Mouse (Mus musculus) kidney, postnatal 0 days (tissue): ENCODE results near the gene Fat3. TPM values are rescaled to one million over a fixed set of nuclear protein-coding genes. Genes with fewer than 3 reads are reported as not detected.

Experiments used
- ATAC-seq: fragments of 200-750 bp; cut with Nextera tagmentation; replicated peaks from 2 replicates; pipeline ENCODE4 v1.8.0; 2017; ENCODE audit warnings: low read depth, moderate number of reproducible peaks, moderate TSS enrichment, moderate library complexity; ENCODE audit not compliant: low FRiP score
- DNase-seq: peaks from one replicate; pipeline ENCODE4 v3.0.0-alpha.2; 2016; ENCODE audit warnings: low spot score
- H3K27ac ChIP-seq: fragments of 300-500 bp; sonication (generic); 2 replicates; pipeline ENCODE4 v1.5.1; 2014; ENCODE audit warnings: mild to moderate bottlenecking
- H3K27me3 ChIP-seq: fragments of 300-500 bp; sonication (generic); 2 replicates; pipeline ENCODE4 v1.6.1; 2014; ENCODE audit warnings: low read length, mixed read lengths; ENCODE audit not compliant: insufficient read depth
- H3K36me3 ChIP-seq: fragments of 300-500 bp; sonication (generic); 2 replicates; pipeline ENCODE4 v1.6.1; 2014; ENCODE audit warnings: low read length, mixed read lengths; ENCODE audit not compliant: insufficient read depth
- H3K4me1 ChIP-seq: fragments of 300-500 bp; sonication (generic); replicated peaks from 2 replicates; pipeline ENCODE4 v1.6.1; 2014; ENCODE audit warnings: antibody characterized with exemption, low read length, mixed read lengths; ENCODE audit not compliant: insufficient read depth
- H3K4me2 ChIP-seq: fragments of 300-500 bp; sonication (generic); 2 replicates; pipeline ENCODE4 v1.6.1; 2014; ENCODE audit warnings: mild to moderate bottlenecking, low read length, moderate library complexity, mixed read lengths
- H3K4me3 ChIP-seq: fragments of 300-500 bp; sonication (generic); replicated peaks from 2 replicates; pipeline ENCODE4 v1.5.1; 2014; ENCODE audit warnings: low read depth, low read length
- H3K9ac ChIP-seq: fragments of 300-500 bp; sonication (generic); 2 replicates; pipeline ENCODE4 v1.6.1; 2014; ENCODE audit warnings: low read depth, low read length
- H3K9me3 ChIP-seq: fragments of 300-500 bp; sonication (generic); replicated peaks from 2 replicates; pipeline ENCODE4 v1.6.1; 2016; ENCODE audit warnings: low read length, inconsistent platforms, mixed read lengths
- CTCF ChIP-seq: IDR thresholded peaks from 2 replicates; pipeline ENCODE4 v1.5.1; 2016; ENCODE audit warnings: antibody characterized with exemption, low read depth, mild to moderate bottlenecking, moderate library complexity
- WGBS: fragments of 180-500 bp; shearing (Covaris S2); extraction: QIAGEN DNeasy Blood & Tissue Kit; methylation state at CpG from one replicate; pipeline ENCODE4 v1.1.7; 2014; 5-methylcytosine and 5-hydroxymethylcytosine counted together
- polyA plus RNA-seq: library from polyadenylated mRNA; unstranded; fragments of >200 nt; fragmentation: Nextera tagmentation; extraction: Ambion mirVana; gene quantifications from 2 replicates; pipeline ENCODE4 v1.2.1, GENCODE M21; 2015

Gene Fat3
- polyA plus RNA-seq, 1 experiment from 2014 or later: 1.5 TPM

- H3K9me3 ChIP-seq: no peaks in the 10 kb centered on the region
- no peak for TF ChIP-seq CTCF
- ATAC-seq: no peak
- no peaks in the 10 kb centered on the region for H3K36me3 ChIP-seq
- no peak overlapping the region for H3K4me3 ChIP-seq
- H3K27me3 ChIP-seq: no peaks in the 10 kb centered on the region
- no peak overlapping the region for H3K4me2 ChIP-seq
- WGBS: 75% methylated on average over 3 of the region's 3 CpGs
- H3K27ac ChIP-seq: no peak overlapping the region
- DNase-seq: no peak
- no peak overlapping the region for H3K9ac ChIP-seq
- H3K4me1 ChIP-seq: no peaks in the 10 kb centered on the region
These were observed 556.9 kb downstream of the Fat3 start for GRCm38 (mm10) chr9:15944182-15944581.

GRCm38 (mm10) chr9:15943486-15944153, 557.5 kb downstream of the Fat3 start:
- 82% methylated on average over 3 of the region's 3 CpGs for WGBS
- H3K27ac ChIP-seq: no peak overlapping the region
- DNase-seq: no peak
- no peak overlapping the region for H3K4me2 ChIP-seq
- no peak for TF ChIP-seq CTCF
- no peak overlapping the region for H3K4me3 ChIP-seq
- ATAC-seq: no peak
- no peaks in the 10 kb centered on the region for H3K4me1 ChIP-seq
- H3K9ac ChIP-seq: no peak overlapping the region
- no peaks in the 10 kb centered on the region for H3K9me3 ChIP-seq
- H3K36me3 ChIP-seq: no peaks in the 10 kb centered on the region
- no peaks in the 10 kb centered on the region for H3K27me3 ChIP-seq

- Histone ChIP-seq H3K27ac (no peak overlapping the region), H3K9me3 (no peaks in the 10 kb centered on the region), H3K36me3 (no peaks in the 10 kb centered on the region), H3K4me3 (no peak overlapping the region), H3K4me1 (no peaks in the 10 kb centered on the region), H3K27me3 (no peaks in the 10 kb centered on the region), H3K4me2 (no peak overlapping the region), H3K9ac (no peak overlapping the region)
- WGBS: 84% methylated on average over 2 of the region's 2 CpGs
- no peak for TF ChIP-seq CTCF
- ATAC-seq (no peak), DNase-seq (no peak)
These were observed 559.3 kb downstream of the Fat3 start for GRCm38 (mm10) chr9:15941818-15942217.

GRCm38 (mm10) chr9:15940933-15941673, 560.0 kb downstream of the Fat3 start:
- Histone ChIP-seq H3K9ac (no peak overlapping the region), H3K27ac (no peak overlapping the region), H3K36me3 (no peaks in the 10 kb centered on the region), H3K4me2 (no peak overlapping the region), H3K4me1 (no peaks in the 10 kb centered on the region), H3K4me3 (no peak overlapping the region), H3K27me3 (no peaks in the 10 kb centered on the region), H3K9me3 (no peaks in the 10 kb centered on the region)
- WGBS: 81% methylated on average over 7 of the region's 7 CpGs
- ATAC-seq (no peak), DNase-seq (no peak)
- no peak for TF ChIP-seq CTCF

- no peak overlapping the region for H3K4me2 ChIP-seq
- no peaks in the 10 kb centered on the region for H3K27me3 ChIP-seq
- DNase-seq: peak; percentile 28
- H3K4me3 ChIP-seq: no peak overlapping the region
- no peak overlapping the region for H3K9ac ChIP-seq
- H3K27ac ChIP-seq: no peak overlapping the region
- no peaks in the 10 kb centered on the region for H3K9me3 ChIP-seq
- WGBS: 68% methylated on average over 2 of the region's 2 CpGs
- no peaks in the 10 kb centered on the region for H3K4me1 ChIP-seq
- ATAC-seq: no peak
- TF ChIP-seq CTCF: peak; percentile 64
- H3K36me3 ChIP-seq: no peaks in the 10 kb centered on the region
These were observed 561.5 kb downstream of the Fat3 start for GRCm38 (mm10) chr9:15939594-15939993.

GRCm38 (mm10) chr9:15937837-15938514, 563.1 kb downstream of the Fat3 start:
- no peak overlapping the region for H3K9ac ChIP-seq
- no peaks in the 10 kb centered on the region for H3K4me1 ChIP-seq
- no peak overlapping the region for H3K4me3 ChIP-seq
- no peak overlapping the region for H3K4me2 ChIP-seq
- H3K36me3 ChIP-seq: no peaks in the 10 kb centered on the region
- no peak for DNase-seq
- H3K27me3 ChIP-seq: no peaks in the 10 kb centered on the region
- no peaks in the 10 kb centered on the region for H3K9me3 ChIP-seq
- TF ChIP-seq CTCF: no peak; the same call in 1 of the 2 replicates
- 82% methylated on average over 28 of the region's 28 CpGs for WGBS
- ATAC-seq: no peak
- H3K27ac ChIP-seq: no peak overlapping the region
